Mouse (Mus musculus): ENCODE results near the gene Adamts18.
"Not testable (repeated sequence)": the region's sequence is repeated elsewhere in the genome, so short reads cannot be mapped to it uniquely, and the experiment has no call there.

Adamts18 gene

GRCm38 (mm10) chr8:113838211-113838610, 10.3 kb downstream of the Adamts18 start:
- no peak for DNase-seq (ENCODE audit: low read depth, low spot score)

GRCm38 (mm10) chr8:113837570-113837915, 11.0 kb downstream of the Adamts18 start:
- no peak for DNase-seq (ENCODE audit: low read depth, low spot score)

- no peak for DNase-seq (ENCODE audit: low read depth, low spot score)
These were observed 11.5 kb downstream of the Adamts18 start for GRCm38 (mm10) chr8:113836892-113837569.

GRCm38 (mm10) chr8:113833644-113834043, 14.9 kb downstream of the Adamts18 start:
- DNase-seq (ENCODE audit: low read depth, low spot score) = no peak

GRCm38 (mm10) chr8:113827270-113827669, 21.3 kb downstream of the Adamts18 start:
- no peak for DNase-seq (ENCODE audit: low read depth, low spot score)

DNA sequence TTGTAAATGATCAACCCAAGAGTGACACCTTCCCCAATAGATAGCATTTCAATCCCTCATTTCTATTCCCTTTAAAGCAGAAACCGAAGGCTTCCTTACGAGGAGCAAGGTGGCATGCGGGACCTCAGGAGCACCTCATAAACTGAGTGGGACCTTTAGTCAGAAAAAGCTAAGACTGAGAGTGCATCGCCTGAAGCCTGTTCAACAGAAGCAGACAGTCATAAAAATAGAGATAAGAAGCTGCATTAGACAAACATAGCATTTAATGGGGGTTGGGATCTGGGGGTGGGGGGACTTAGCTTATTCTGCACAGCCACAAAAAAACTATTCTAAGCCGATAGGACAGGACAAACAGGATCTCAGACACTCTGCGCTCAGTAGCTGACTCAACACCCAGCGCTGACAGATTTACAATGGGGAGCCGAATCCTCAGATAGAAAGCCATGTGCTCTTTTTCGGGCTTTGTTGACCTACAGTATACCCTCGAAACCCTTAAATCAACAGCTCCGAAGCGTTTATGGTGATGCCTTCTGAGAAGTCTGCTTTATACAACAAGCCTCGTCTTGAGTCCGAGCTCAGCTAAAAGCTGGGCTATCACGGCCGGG, 27.5 kb downstream of the Adamts18 start:
- DNase-seq (ENCODE audit: low read depth, low spot score) = no peak

GRCm38 (mm10) chr8:113813966-113814365, 34.6 kb downstream of the Adamts18 start:
- DNase-seq (ENCODE audit: low read depth, low spot score) = no peak

- no peak for DNase-seq (ENCODE audit: low read depth, low spot score)
These were observed 37.0 kb downstream of the Adamts18 start for GRCm38 (mm10) chr8:113811521-113811920.

GRCm38 (mm10) chr8:113809929-113810328, 38.6 kb downstream of the Adamts18 start:
- no peak for DNase-seq (ENCODE audit: low read depth, low spot score)

- DNase-seq (ENCODE audit: low read depth, low spot score) = no peak
These were observed 44.5 kb downstream of the Adamts18 start for GRCm38 (mm10) chr8:113803830-113804611.

DNA sequence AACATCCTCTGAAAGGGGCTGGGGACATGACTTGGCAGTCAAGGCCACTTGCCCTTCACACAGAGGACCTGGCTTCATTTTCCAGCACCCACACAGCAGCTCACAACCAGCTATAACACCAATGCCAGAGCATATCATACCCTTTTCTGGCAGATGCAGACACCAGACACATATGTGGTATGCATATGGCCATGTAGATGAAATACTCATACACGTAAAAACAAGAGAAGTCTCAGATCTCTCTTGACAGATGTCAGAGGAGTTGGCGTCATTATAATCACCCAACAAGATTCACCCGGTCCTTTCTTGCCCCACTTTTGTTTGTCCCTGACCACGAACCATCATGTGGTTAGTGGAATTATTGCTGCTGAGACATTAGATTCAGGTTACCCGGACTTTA, 47.0 kb downstream of the Adamts18 start:
- DNase-seq (ENCODE audit: low read depth, low spot score) = no peak

GRCm38 (mm10) chr8:113800556-113800955, 48.0 kb downstream of the Adamts18 start:
- DNase-seq (ENCODE audit: low read depth, low spot score) = not testable (repeated sequence)

- DNase-seq (ENCODE audit: low read depth, low spot score) = no peak
These were observed 49.0 kb downstream of the Adamts18 start for GRCm38 (mm10) chr8:113799550-113799949.

GRCm38 (mm10) chr8:113791856-113792255, 56.7 kb downstream of the Adamts18 start:
- DNase-seq (ENCODE audit: low read depth, low spot score) = no peak

DNA sequence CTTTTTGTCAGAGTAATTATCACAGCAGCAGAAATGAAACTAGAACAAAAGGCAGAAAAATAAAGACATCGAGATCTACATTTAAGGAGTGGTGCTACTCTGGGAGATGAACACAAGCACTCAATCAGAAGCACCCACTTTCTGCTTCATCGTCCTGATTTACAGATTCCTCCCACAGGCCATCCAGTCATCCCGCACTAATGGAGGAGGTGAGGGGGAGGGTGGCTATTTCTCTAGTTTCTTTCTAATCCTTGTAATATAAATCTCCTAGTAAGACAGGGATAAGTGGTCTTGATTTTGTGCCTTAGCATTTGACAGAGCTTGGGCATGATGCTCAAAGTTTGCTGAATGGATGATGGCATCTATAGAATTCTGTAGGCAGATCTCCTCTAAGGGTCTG, 57.5 kb downstream of the Adamts18 start:
- no peak for DNase-seq (ENCODE audit: low read depth, low spot score)

- no peak for DNase-seq (ENCODE audit: low read depth, low spot score)
These were observed 64.8 kb downstream of the Adamts18 start for GRCm38 (mm10) chr8:113783711-113784110.

GRCm38 (mm10) chr8:113781554-113781953, 67.0 kb downstream of the Adamts18 start:
- DNase-seq (ENCODE audit: low read depth, low spot score) = no peak

GRCm38 (mm10) chr8:113775361-113775760, 73.2 kb downstream of the Adamts18 start:
- DNase-seq (ENCODE audit: low read depth, low spot score) = no peak

GRCm38 (mm10) chr8:113768861-113769410, 79.6 kb downstream of the Adamts18 start:
- DNase-seq (ENCODE audit: low read depth, low spot score) = no peak

- no peak for DNase-seq (ENCODE audit: low read depth, low spot score)
These were observed 83.4 kb downstream of the Adamts18 start for GRCm38 (mm10) chr8:113765121-113765520.

DNA sequence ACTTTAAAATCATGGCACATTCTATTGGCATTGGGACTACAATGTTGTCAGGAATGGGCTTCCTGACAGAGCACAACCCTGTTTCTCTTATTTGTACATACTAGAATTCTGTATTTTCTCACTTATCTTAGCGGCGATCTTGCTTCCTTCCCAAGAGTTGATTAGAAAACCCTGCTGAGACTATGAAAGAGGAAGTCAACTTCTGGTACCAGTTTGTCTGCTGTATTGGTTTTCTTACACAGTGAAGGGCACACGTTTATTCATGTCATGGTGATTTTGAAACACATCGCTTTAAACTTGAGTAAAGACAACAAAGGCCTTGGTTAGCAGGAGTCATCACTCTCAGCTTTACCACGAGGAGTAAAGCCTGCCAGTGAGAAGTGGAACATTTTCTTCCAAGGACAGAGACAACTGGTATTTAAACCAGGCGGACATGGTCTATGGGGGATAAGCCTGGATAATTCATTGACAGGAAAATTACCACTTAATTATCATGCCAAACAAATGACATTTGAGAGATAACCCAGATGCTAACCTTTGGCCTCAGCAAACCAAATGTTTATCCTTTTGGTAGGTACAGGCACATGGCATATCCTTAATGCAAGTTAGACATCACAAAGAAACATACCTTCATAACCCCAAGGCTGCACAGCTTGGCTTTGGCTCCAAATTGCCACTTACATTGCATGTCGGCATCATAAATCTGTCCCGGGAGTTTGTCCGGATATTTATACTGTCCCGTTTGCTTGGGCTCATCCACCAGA, 84.8 kb downstream of the Adamts18 start:
- no peak for DNase-seq (ENCODE audit: low read depth, low spot score)

DNA sequence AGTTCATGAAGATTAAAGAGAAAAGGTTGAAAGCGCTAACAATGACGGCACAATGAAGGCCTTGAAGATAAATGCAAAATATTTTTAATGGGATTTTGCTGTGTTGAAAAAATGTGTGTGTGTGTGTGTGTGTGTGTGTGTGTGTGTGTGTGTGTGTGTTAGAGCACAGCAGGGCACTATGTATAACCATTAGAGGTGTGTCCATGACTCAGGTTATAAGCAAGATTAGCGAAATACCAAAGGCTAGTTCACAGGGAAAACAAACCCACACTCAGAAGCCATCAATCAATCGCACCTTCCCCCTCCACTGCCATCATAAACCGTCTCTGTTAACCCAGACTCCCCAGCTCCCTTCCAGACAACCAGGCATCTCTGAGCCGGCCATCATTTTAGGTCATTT, 86.4 kb downstream of the Adamts18 start:
- no peak for DNase-seq (ENCODE audit: low read depth, low spot score)
